Mouse (Mus musculus): ENCODE measurements around the gene Lrrc29. TPM values are rescaled to one million over a fixed set of nuclear protein-coding genes. Genes with fewer than 3 reads are reported as not detected.

The Lrrc29 gene
- polyA plus RNA-seq, 1 experiment from 2014 or later: 1.1 TPM

DNA sequence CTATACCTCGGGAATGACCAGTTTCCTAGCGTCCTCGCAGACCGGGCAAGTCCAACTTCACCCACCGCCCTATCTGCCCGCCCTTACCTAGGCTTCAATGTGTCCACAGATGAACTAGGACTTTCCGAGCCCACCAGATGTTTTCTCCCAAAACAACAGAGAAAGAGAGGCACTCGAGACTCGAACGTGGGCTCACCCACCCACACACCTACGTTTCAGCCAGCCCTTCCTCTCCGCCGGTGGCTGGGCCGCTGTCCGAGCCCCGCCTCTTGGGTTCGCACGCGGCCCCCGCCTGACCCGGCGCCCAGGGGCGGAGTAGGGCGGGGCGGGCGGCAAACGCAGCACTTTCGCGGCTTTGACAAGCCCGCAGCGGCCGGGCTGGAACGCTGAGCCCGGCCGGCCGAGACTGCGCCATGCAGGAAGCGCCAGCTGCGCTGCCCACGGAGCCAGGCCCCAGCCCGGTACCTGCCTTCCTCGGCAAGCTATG is 56.6 kb downstream of the Lrrc29 start, which contains the start of gene Hsf4:
TSS of gene Hsf4 (plus strand) at position 341 of the 487 bp plus-strand sequence.
- H3K4me2 ChIP-seq: peak within 1 kb of the TSS; percentile 68
- no peak within 1 kb of the TSS for H3K27ac ChIP-seq (ENCODE audit: low read depth, low read length)
- WGBS: 0% methylated on average over 41 of the region's 42 CpGs
- H3K36me3 ChIP-seq (ENCODE audit: control insufficient read depth, insufficient read depth, low read length): no peaks in the 10 kb centered on the region
- peak within 1 kb of the TSS; percentile 37 for H3K4me3 ChIP-seq (ENCODE audit: low read depth, low read length)
- peaks cover 99% of the 10 kb centered on the region for H3K27me3 ChIP-seq (ENCODE audit: control insufficient read depth, insufficient read depth, low read length)
- DNase-seq (ENCODE audit: low spot score, missing footprints) (peak; percentile 93), ATAC-seq (ENCODE audit: low FRiP score) (no peak)
- H3K9ac ChIP-seq (ENCODE audit: low read length): peak within 1 kb of the TSS; percentile 45
- peaks cover 19% of the 10 kb centered on the region for H3K4me1 ChIP-seq (ENCODE audit: control insufficient read depth, insufficient read depth, low read length)
- H3K9me3 ChIP-seq (ENCODE audit: control insufficient read depth, low read length): no peaks in the 10 kb centered on the region; the same call in 1 of the 2 replicates

- peak overlapping the region; percentile 68 for H3K4me2 ChIP-seq
- no peak overlapping the region for H3K27ac ChIP-seq (ENCODE audit: low read depth, low read length)
- peaks cover 99% of the 10 kb centered on the region for H3K27me3 ChIP-seq (ENCODE audit: control insufficient read depth, insufficient read depth, low read length)
- H3K4me1 ChIP-seq (ENCODE audit: control insufficient read depth, insufficient read depth, low read length): peaks cover 19% of the 10 kb centered on the region
- H3K4me3 ChIP-seq (ENCODE audit: low read depth, low read length): peak overlapping the region; percentile 37
- ATAC-seq (ENCODE audit: low FRiP score) (peak; percentile 20), DNase-seq (ENCODE audit: low spot score, missing footprints) (peak; percentile 92)
- no peaks in the 10 kb centered on the region for H3K36me3 ChIP-seq (ENCODE audit: control insufficient read depth, insufficient read depth, low read length)
- peak overlapping the region; percentile 33; the same call in 1 of the 2 replicates for H3K9ac ChIP-seq (ENCODE audit: low read length)
- 1% methylated on average over 10 of the region's 10 CpGs for WGBS
- H3K9me3 ChIP-seq (ENCODE audit: control insufficient read depth, low read length): no peaks in the 10 kb centered on the region; the same call in 1 of the 2 replicates
Measured at GRCm38 (mm10) chr8:105269075-105269458, 57.0 kb downstream of the Lrrc29 start.

DNA sequence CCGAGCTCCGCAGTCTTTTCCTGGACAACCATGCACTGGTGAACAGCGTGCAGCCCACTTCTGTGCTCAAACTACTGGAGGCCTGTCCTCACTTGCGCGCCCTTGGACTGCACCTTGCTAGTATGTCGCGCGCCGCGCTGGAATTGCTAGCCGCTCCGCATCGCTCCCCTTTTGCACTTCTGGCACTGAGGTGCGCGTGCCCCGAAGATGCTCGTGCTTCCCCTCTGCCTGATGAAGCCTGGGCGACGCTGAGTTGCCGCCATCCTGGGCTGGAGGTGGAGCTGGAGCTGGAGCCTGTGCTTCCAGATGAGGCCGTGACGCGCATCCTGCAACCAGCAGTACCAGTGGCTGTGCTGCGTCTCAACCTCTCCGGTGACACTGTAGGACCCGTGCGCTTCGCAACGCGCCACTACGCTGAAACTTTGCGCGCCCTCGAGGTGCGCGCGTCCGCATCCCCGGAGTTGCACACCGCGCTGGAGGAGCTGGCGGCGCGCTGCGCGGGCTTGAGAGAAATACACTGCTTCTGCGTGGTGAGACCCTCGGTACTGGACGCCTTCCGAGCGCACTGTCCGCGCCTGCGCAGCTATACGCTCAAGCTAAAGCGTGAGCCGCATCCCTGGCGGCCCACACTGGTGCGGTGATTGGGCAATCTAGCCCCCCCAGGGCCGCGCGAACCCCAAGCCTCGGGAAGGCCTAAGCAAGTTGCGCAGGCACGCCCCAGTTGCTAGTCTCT is 57.6 kb downstream of the Lrrc29 start:
- Histone ChIP-seq H3K27me3 (ENCODE audit: control insufficient read depth, insufficient read depth, low read length) (peaks cover 98% of the 10 kb centered on the region), H3K4me2 (peak overlapping the region; percentile 68), H3K4me3 (ENCODE audit: low read depth, low read length) (peak overlapping the region; percentile 37), H3K27ac (ENCODE audit: low read depth, low read length) (no peak overlapping the region), H3K36me3 (ENCODE audit: control insufficient read depth, insufficient read depth, low read length) (no peaks in the 10 kb centered on the region), H3K9ac (ENCODE audit: low read length) (peak overlapping the region; percentile 33; the same call in 1 of the 2 replicates), H3K9me3 (ENCODE audit: control insufficient read depth, low read length) (no peaks in the 10 kb centered on the region; the same call in 1 of the 2 replicates), H3K4me1 (ENCODE audit: control insufficient read depth, insufficient read depth, low read length) (peaks cover 19% of the 10 kb centered on the region)
- under 1% methylated on average over 65 of the region's 65 CpGs for WGBS
- ATAC-seq (ENCODE audit: low FRiP score): peak; percentile 68
- peak; percentile 97 for DNase-seq (ENCODE audit: low spot score, missing footprints)

DNA sequence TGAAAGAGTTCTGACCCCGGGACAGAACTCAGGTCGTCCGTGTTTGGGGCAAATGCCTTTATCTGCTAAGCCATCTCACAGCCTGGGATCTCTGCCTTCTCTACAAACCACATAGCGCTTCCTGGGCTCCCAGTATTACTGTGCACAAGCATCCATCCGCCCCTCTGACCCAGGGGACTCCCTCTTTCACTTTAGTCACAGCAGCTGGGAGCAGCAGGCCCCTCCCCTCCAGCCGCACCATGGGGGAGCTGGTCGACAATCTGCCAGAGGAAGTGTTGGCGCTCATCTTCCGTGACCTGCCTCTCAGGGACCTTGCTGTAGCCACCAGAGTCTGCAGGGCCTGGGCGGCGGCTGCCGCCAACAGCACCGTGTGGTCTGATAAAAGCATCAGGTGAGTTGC is 59.3 kb downstream of the Lrrc29 start:
- Histone ChIP-seq H3K4me3 (ENCODE audit: low read depth, low read length) (no peak overlapping the region), H3K27ac (ENCODE audit: low read depth, low read length) (no peak overlapping the region), H3K9me3 (ENCODE audit: control insufficient read depth, low read length) (no peaks in the 10 kb centered on the region; the same call in 1 of the 2 replicates), H3K4me1 (ENCODE audit: control insufficient read depth, insufficient read depth, low read length) (peaks cover 19% of the 10 kb centered on the region), H3K27me3 (ENCODE audit: control insufficient read depth, insufficient read depth, low read length) (peaks cover 89% of the 10 kb centered on the region), H3K9ac (ENCODE audit: low read length) (no peak overlapping the region), H3K36me3 (ENCODE audit: control insufficient read depth, insufficient read depth, low read length) (no peaks in the 10 kb centered on the region), H3K4me2 (no peak overlapping the region)
- peak; percentile 84 for DNase-seq (ENCODE audit: low spot score, missing footprints)
- ATAC-seq (ENCODE audit: low FRiP score): no peak
- WGBS: 6% methylated on average over 13 of the region's 13 CpGs

DNA sequence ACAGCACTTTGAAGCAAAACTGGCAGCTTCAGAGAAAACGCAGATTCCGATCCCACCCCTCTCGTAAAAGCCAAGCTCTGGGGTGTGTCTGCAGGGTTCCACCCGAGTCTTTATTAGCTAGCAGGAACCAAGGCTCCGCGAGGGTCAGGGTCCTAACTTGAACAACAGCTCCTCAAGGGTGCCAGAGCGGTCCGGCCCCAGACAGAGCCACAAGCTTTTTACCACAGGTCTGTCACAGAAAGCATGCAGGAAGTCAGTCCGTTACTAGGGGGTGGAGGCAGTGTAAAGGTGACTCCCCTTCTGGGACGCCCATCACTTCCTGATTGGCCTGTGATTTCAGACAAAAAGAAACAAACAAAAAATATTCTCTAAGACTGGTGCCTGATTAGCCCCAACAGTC is 61.0 kb downstream of the Lrrc29 start:
- H3K9me3 ChIP-seq (ENCODE audit: control insufficient read depth, low read length): no peaks in the 10 kb centered on the region; the same call in 1 of the 2 replicates
- peaks cover 17% of the 10 kb centered on the region for H3K4me1 ChIP-seq (ENCODE audit: control insufficient read depth, insufficient read depth, low read length)
- ATAC-seq (ENCODE audit: low FRiP score): no peak
- peaks cover 86% of the 10 kb centered on the region for H3K27me3 ChIP-seq (ENCODE audit: control insufficient read depth, insufficient read depth, low read length)
- H3K4me2 ChIP-seq: peak overlapping the region; percentile 74
- no peak overlapping the region for H3K27ac ChIP-seq (ENCODE audit: low read depth, low read length)
- H3K36me3 ChIP-seq (ENCODE audit: control insufficient read depth, insufficient read depth, low read length): no peaks in the 10 kb centered on the region
- WGBS: 12% methylated on average over 10 of the region's 10 CpGs
- DNase-seq (ENCODE audit: low spot score, missing footprints): peak; percentile 90
- H3K9ac ChIP-seq (ENCODE audit: low read length): no peak overlapping the region; the same call in 1 of the 2 replicates
- peak overlapping the region; percentile 60; the same call in 1 of the 2 replicates for H3K4me3 ChIP-seq (ENCODE audit: low read depth, low read length)

- peak within 1 kb of the TSS; percentile 56 for H3K9ac ChIP-seq (ENCODE audit: low read length)
- H3K27me3 ChIP-seq (ENCODE audit: control insufficient read depth, insufficient read depth, low read length): peaks cover 86% of the 10 kb centered on the region
- H3K4me3 ChIP-seq (ENCODE audit: low read depth, low read length): peak within 1 kb of the TSS; percentile 60
- ATAC-seq (ENCODE audit: low FRiP score) (peak; percentile 51), DNase-seq (ENCODE audit: low spot score, missing footprints) (peak; percentile 94)
- no peak within 1 kb of the TSS for H3K27ac ChIP-seq (ENCODE audit: low read depth, low read length)
- peaks cover 17% of the 10 kb centered on the region for H3K4me1 ChIP-seq (ENCODE audit: control insufficient read depth, insufficient read depth, low read length)
- H3K9me3 ChIP-seq (ENCODE audit: control insufficient read depth, low read length): no peaks in the 10 kb centered on the region; the same call in 1 of the 2 replicates
- H3K36me3 ChIP-seq (ENCODE audit: control insufficient read depth, insufficient read depth, low read length): no peaks in the 10 kb centered on the region
- peak within 1 kb of the TSS; percentile 74 for H3K4me2 ChIP-seq
- 2% methylated on average over 54 of the region's 54 CpGs for WGBS
Measured at GRCm38 (mm10) chr8:105264024-105264982, 61.8 kb downstream of the Lrrc29 start, which contains the start of the genes Tradd and Fbxl8. Gene Tradd, minus strand, starts transcription at chr8:105264609. Gene Fbxl8, plus strand, starts transcription at chr8:105264648.

- Histone ChIP-seq H3K9ac (ENCODE audit: low read length) (no peak overlapping the region), H3K4me2 (no peak overlapping the region), H3K9me3 (ENCODE audit: control insufficient read depth, low read length) (no peaks in the 10 kb centered on the region; the same call in 1 of the 2 replicates), H3K4me1 (ENCODE audit: control insufficient read depth, insufficient read depth, low read length) (peaks cover 18% of the 10 kb centered on the region), H3K36me3 (ENCODE audit: control insufficient read depth, insufficient read depth, low read length) (no peaks in the 10 kb centered on the region), H3K4me3 (ENCODE audit: low read depth, low read length) (no peak overlapping the region), H3K27ac (ENCODE audit: low read depth, low read length) (no peak overlapping the region), H3K27me3 (ENCODE audit: control insufficient read depth, insufficient read depth, low read length) (peaks cover 86% of the 10 kb centered on the region)
- ATAC-seq (ENCODE audit: low FRiP score) (no peak), DNase-seq (ENCODE audit: low spot score, missing footprints) (peak; percentile 83)
- 38% methylated on average over 16 of the region's 16 CpGs for WGBS
Measured at GRCm38 (mm10) chr8:105263244-105263912, 62.7 kb downstream of the Lrrc29 start.
